Comparison of ENCODE assay signal across 22 mouse cellular contexts in the genomic region with DNA sequence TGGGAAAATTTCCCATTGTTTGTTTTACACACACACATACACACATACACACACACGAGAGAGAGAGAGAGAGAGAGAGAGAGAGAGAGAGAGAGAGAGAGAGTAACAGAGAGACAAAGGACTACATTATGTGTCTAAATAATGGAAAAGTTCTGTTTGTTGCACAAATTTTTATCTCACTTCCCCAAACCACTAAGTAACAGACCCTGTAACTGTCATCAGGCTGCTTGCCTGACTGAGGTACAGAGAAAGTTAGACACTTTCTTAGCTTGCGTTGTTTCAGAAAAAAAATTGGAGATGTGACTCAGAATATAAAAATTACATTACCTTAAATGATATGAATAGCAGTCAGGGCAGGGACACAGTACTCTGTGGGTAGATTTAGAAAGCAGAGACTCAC. TPM values are rescaled to one million over a fixed set of nuclear protein-coding genes. Genes with fewer than 3 reads are reported as not detected.
"Had no signal": no experiment of that assay in that cellular context is flagged by ENCODE, and none has a peak within 500 bp of the region (broad histone marks: within the 10 kb centered on the region; RNA-seq: fewer than 3 reads in every experiment).

No protein-coding gene starts in this region.

- H3K9ac ChIP-seq: lung, embryonic 14.5 days; midbrain, embryonic 12.5 days; neural tube, embryonic 13.5 days; neural tube, embryonic 15.5 days had no signal

- H3K9me3 ChIP-seq: midbrain, embryonic 10.5 days; midbrain, embryonic 12.5 days; neural tube, embryonic 13.5 days; neural tube, embryonic 15.5 days had no signal

- ATAC-seq: midbrain, embryonic 16.5 days had no signal

- DNase-seq: lung, adult 18-20 months; lung, embryonic 14.5 days; lung, postnatal 10 days; lung, postnatal 36 days; midbrain, embryonic 14.5 days; retina, postnatal 1 day; right cerebral cortex, adult 18-20 months; right cerebral cortex, postnatal 25 days; right cerebral cortex, postnatal 4 days; spleen, adult 18-20 months; thymus, adult 18-20 months; thymus, postnatal 25 days had no signal

- H3K36me3 ChIP-seq: midbrain, embryonic 10.5 days; midbrain, embryonic 12.5 days; neural tube, embryonic 13.5 days; neural tube, embryonic 15.5 days had no signal

- H3K27me3 ChIP-seq: midbrain, embryonic 12.5 days; neural tube, embryonic 13.5 days; neural tube, embryonic 15.5 days had no signal

- H3K4me1 ChIP-seq: midbrain, embryonic 10.5 days; midbrain, embryonic 12.5 days; neural tube, embryonic 13.5 days; neural tube, embryonic 15.5 days had no signal

- H3K4me2 ChIP-seq: lung, embryonic 14.5 days; midbrain, embryonic 12.5 days; neural tube, embryonic 13.5 days; neural tube, embryonic 15.5 days had no signal

- H3K27ac ChIP-seq: macrophage; midbrain, embryonic 10.5 days; midbrain, embryonic 12.5 days; neural tube, embryonic 13.5 days; neural tube, embryonic 15.5 days had no signal

- H3K4me3 ChIP-seq: midbrain, embryonic 10.5 days; midbrain, embryonic 12.5 days; myocyte; neural tube, embryonic 13.5 days; neural tube, embryonic 15.5 days had no signal

RNA-seq across cellular contexts. Expression of a gene that starts 36.6 kb away (rescaled TPM):
- total RNA-seq: megakaryocyte, adult 5-6 weeks; megakaryocyte-erythroid progenitor cell, adult 5-6 weeks had no signal
- polyA plus RNA-seq: macrophage; myocyte; thymus, postnatal 0 days had no signal
